Mouse (Mus musculus) cortical plate, adult 2 months (tissue): ENCODE results near the gene Capza1. TPM values are rescaled to one million over a fixed set of nuclear protein-coding genes. Genes with fewer than 3 reads are reported as not detected.
"Not testable (repeated sequence)": the region's sequence is repeated elsewhere in the genome, so short reads cannot be mapped to it uniquely, and the experiment has no call there.

Experiments
- H3K27ac ChIP-seq: fragments of 200-500 bp; 2 replicates; pipeline ENCODE4 v1.5.1; 2012; ENCODE audit warnings: low read length, control low read depth, inconsistent platforms; ENCODE audit not compliant: insufficient read depth
- H3K4me1 ChIP-seq: fragments of 200-500 bp; 2 replicates; pipeline ENCODE4 v1.6.1; 2011; ENCODE audit warnings: low read length; ENCODE audit not compliant: control insufficient read depth, insufficient read depth
- H3K4me3 ChIP-seq: fragments of 200-500 bp; 2 replicates; pipeline ENCODE4 v1.5.1; 2011; ENCODE audit warnings: mild to moderate bottlenecking, low read length, control low read depth; ENCODE audit not compliant: insufficient read depth
- CTCF ChIP-seq: fragments of 200-500 bp; IDR thresholded peaks from 2 replicates; pipeline ENCODE4 v1.5.1; 2011; ENCODE audit warnings: mild to moderate bottlenecking, control low read depth, low read length; ENCODE audit not compliant: insufficient read depth; ENCODE audit errors: extremely low read depth
- POLR2A ChIP-seq: fragments of 200-500 bp; IDR thresholded peaks from 2 replicates; pipeline ENCODE4 v1.6.1; 2011; ENCODE audit warnings: mild to moderate bottlenecking, low read length, control low read depth; ENCODE audit not compliant: insufficient read depth; ENCODE audit errors: extremely low read depth
- polyA plus RNA-seq: library from polyadenylated mRNA; depleted of rRNA; stranded (reverse); fragments of >200 nt; gene quantifications from 2 replicates; pipeline ENCODE4 v1.2.3, GENCODE M21; 2012; rRNA removed

The Capza1 gene
- 27.1 TPM in 2 replicates for polyA plus RNA-seq

DNA sequence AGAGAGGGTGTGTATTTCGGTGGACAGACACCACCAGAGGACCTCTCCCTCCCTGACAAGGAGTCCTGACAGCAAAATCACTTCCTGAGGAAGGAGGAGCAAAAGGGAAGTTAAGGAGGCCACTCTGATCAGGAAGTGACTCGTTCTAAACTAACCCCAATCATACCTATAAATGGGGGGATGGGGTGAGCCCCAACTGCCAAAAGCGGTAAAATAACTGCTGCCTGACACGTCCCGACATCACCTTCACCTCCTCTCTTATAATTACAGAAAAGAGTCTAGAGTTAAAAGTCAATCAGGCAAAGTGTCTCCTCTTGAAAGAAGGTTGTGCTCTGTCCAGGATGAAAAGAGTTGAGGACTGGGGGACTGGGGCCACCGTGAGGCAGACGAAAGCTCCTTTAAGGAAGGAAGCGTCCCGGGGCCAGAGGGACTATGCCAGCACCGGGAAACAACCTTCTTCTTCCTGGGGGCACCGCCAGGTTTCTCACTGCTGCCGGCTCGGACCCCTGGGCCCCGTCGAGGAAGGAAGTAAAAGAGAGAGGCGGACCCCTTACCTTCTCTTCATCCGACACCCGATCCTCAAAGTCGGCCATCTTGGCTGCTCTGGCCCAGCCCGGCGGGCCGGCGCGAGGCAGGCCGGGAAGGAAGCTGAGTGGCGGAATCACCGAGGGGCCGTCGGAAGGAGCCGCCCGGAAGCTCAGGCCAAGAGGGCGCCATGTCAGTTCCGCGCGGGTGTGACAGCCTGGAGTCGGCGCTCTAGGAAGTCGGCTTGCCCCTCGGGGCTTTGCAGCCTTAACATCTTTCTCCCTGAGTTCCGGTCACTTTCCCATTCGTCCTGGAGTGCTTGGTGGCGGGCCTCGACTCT lies at the start of gene Capza1, which contains the start of gene St7l:
Gene Capza1 (minus strand): TSS at position 720 of the 865 bp plus-strand sequence.
Gene St7l (plus strand): TSS at position 220 of the 865 bp plus-strand sequence.
- TF ChIP-seq POLR2A (peak; percentile 76), CTCF (no peak)
- peak within 1 kb of the TSS; percentile 74 for H3K4me3 ChIP-seq
- H3K27ac ChIP-seq, result peak within 1 kb of the TSS; percentile 94
- H3K4me1 ChIP-seq, result 0 out of 2 replicates have a peak, but pooled peaks cover 3% of the 10 kb centered on the region

DNA sequence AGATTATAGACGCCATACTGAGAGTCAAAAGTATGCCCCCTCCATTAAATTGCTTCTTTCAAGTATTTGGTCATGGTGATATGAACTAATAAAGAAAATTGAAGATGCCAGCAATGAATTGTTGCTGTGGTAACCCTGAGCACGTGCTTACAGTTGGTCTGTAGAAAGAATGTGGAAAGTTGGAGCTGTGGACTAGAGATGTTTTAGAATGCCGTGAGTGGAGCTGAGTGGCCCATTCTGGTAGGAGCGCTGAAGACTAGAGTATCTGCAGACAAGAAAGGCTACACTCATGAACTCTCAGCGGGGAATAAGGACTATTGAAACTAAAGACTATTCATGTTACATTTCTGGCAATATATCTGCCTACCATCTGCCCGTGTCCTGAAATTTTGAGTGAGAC lies 44.9 kb upstream of the Capza1 start:
- no peak for TF ChIP-seq CTCF
- no peak for TF ChIP-seq POLR2A
- Histone ChIP-seq H3K4me3 (no peak overlapping the region), H3K27ac (no peak overlapping the region), H3K4me1 (no peaks in the 10 kb centered on the region)

DNA sequence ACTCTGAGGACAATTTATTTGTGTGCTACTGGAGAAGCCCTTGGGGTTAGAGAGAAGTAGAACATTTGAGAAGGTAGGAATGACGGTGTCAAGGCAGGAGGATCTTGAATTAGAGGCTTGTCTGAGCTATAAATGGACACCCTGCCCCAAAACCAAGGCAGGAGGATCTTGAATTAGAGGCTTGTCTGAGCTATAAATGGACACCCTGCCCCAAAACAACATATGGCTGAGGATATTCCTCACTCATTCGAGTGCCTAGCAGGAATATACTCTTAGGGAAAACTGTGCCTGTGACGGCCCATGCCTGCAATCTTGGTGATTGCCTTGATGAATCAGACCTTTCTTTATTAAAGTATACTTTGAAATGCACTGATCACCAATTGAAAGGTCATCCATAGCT lies 41.7 kb upstream of the Capza1 start:
- Histone ChIP-seq H3K4me1 (no peaks in the 10 kb centered on the region), H3K27ac (no peak overlapping the region), H3K4me3 (no peak overlapping the region)
- TF ChIP-seq CTCF (no peak), POLR2A (no peak)

- no peak overlapping the region for H3K27ac ChIP-seq
- H3K4me3 ChIP-seq, result no peak overlapping the region
- no peak for TF ChIP-seq CTCF
- TF ChIP-seq POLR2A, result no peak
- no peaks in the 10 kb centered on the region for H3K4me1 ChIP-seq
Observed at GRCm38 (mm10) chr3:104905389-104905788, 41.1 kb upstream of the Capza1 start.

- no peak overlapping the region for H3K27ac ChIP-seq
- no peak for TF ChIP-seq CTCF
- no peak for TF ChIP-seq POLR2A
Observed at GRCm38 (mm10) chr3:104901154-104901553, 36.8 kb upstream of the Capza1 start.

DNA sequence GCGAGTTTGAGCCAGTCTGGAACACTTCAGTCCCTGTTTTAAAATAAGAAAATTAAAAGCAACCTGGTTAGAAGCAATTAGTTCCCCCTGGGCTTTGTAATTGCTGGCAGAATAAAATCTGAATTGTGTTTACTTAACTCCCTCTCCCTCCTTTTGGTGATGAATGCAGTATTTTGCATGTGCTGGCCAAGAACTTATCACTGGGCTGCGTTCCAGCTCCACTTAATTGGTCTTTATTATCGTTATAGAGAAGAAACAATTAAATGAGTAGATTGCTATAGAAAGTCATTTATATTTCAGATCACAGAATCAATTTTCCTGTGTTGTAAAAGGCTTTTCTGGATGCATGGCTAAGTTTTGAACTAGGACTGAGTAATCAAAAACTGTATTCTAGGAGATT lies 31.8 kb upstream of the Capza1 start:
- TF ChIP-seq CTCF, result no peak
- TF ChIP-seq POLR2A, result no peak
- H3K4me3 ChIP-seq, result no peak overlapping the region

More at GRCm38 (mm10) chr3:104901154-104901553, 36.8 kb upstream of the Capza1 start:
- H3K4me1 ChIP-seq, result no peaks in the 10 kb centered on the region; the same call in none of the 2 replicates
- H3K4me3 ChIP-seq, result no peak overlapping the region

DNA sequence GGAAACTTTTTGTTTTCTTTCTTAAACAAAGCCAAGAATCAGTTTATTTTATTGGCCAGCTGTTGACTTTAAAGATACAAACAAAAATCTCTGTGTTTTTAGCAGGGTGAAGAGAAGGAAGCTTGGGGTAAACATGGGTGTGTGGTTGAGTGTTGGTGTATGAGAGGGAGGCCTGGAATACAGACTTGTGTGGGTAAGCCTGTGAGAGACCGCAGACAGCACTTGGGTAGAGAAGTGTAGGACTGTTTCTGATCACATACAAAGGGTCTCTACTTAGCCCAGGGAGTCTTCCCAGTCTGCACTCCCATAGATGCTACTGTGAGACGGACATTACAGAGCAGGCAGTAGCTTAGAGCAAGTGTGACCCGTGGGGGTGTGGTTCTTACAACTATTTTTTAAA lies 24.3 kb upstream of the Capza1 start:
- no peak overlapping the region for H3K4me3 ChIP-seq
- TF ChIP-seq CTCF, result no peak
- no peak for TF ChIP-seq POLR2A
- H3K4me1 ChIP-seq, result no peaks in the 10 kb centered on the region
- no peak overlapping the region for H3K27ac ChIP-seq

More for the DNA sequence above, 31.8 kb upstream of the Capza1 start:
- Histone ChIP-seq H3K4me1 (no peaks in the 10 kb centered on the region; the same call in none of the 2 replicates), H3K27ac (no peak overlapping the region)

GRCm38 (mm10) chr3:104869611-104870010 lies 5.3 kb upstream of the Capza1 start:
- H3K4me1 ChIP-seq, result 0 out of 2 replicates have a peak, but pooled peaks cover 3% of the 10 kb centered on the region
- no peak overlapping the region for H3K4me3 ChIP-seq
- TF ChIP-seq POLR2A (no peak), CTCF (no peak)
- no peak overlapping the region for H3K27ac ChIP-seq

- not testable (repeated sequence) for H3K4me3 ChIP-seq, H3K4me1 ChIP-seq, H3K27ac ChIP-seq
Observed at GRCm38 (mm10) chr3:104866674-104867073, 2.4 kb upstream of the Capza1 start.

GRCm38 (mm10) chr3:104865341-104865788 lies 1.1 kb upstream of the Capza1 start:
- Histone ChIP-seq H3K27ac (peak overlapping the region; percentile 94), H3K4me3 (peak overlapping the region; percentile 74), H3K4me1 (0 out of 2 replicates have a peak, but pooled peaks cover 3% of the 10 kb centered on the region)
- TF ChIP-seq CTCF, result no peak
- TF ChIP-seq POLR2A, result no peak

- Histone ChIP-seq H3K4me1 (0 out of 2 replicates have a peak, but pooled peaks cover 3% of the 10 kb centered on the region), H3K4me3 (peak overlapping the region; percentile 74)
- TF ChIP-seq CTCF (no peak), POLR2A (peak; percentile 66; the same call in 1 of the 2 replicates)
Observed at GRCm38 (mm10) chr3:104864651-104865340, 491 bp upstream of the Capza1 start.

More at GRCm38 (mm10) chr3:104864651-104865340, 491 bp upstream of the Capza1 start:
- peak overlapping the region; percentile 94 for H3K27ac ChIP-seq
